Mouse (Mus musculus) spleen, adult 2 months (tissue): ENCODE results near the gene Ankrd63.

Experiments
- CTCF ChIP-seq: fragments of 200-500 bp; IDR thresholded peaks from 2 replicates; pipeline ENCODE4 v1.5.1; 2011; ENCODE audit warnings: mild to moderate bottlenecking, inconsistent platforms; ENCODE audit not compliant: insufficient read depth, insufficient read length, insufficient replicate concordance; ENCODE audit errors: extremely low read depth
- POLR2A ChIP-seq: fragments of 200-500 bp; IDR thresholded peaks from 2 replicates; pipeline ENCODE4 v1.6.1; 2011; ENCODE audit warnings: low read depth, low read length, inconsistent platforms

DNA sequence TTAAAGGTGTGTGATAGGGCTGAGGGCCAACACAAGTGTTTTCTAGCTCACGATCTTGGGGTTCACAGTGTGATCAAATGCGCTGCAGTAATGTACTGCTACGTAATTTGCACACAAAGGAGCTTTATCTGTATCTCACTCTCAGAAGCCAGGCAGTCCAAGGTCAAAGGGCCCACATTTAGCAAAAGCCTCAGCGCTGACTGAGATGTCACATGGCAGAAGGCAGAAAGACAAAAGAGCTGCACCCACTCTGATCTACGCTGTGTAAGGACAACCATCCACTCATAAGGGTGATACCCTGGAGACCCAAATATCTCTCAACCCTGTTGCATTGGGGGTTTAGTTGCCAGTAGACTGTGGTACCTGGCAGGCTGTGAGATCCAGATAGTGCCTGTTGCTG, 36.6 kb downstream of the Ankrd63 start:
- TF ChIP-seq POLR2A = no peak
- no peak for TF ChIP-seq CTCF
